Mouse (Mus musculus): ENCODE results near the gene Tspan17. TPM values are rescaled to one million over a fixed set of nuclear protein-coding genes. Genes with fewer than 3 reads are reported as not detected.
A peak's percentile ranks its signal among the peaks of the same experiment; 100 is the strongest.

Gene Tspan17
- polyA plus RNA-seq, 1 experiment: 26.6 TPM

DNA sequence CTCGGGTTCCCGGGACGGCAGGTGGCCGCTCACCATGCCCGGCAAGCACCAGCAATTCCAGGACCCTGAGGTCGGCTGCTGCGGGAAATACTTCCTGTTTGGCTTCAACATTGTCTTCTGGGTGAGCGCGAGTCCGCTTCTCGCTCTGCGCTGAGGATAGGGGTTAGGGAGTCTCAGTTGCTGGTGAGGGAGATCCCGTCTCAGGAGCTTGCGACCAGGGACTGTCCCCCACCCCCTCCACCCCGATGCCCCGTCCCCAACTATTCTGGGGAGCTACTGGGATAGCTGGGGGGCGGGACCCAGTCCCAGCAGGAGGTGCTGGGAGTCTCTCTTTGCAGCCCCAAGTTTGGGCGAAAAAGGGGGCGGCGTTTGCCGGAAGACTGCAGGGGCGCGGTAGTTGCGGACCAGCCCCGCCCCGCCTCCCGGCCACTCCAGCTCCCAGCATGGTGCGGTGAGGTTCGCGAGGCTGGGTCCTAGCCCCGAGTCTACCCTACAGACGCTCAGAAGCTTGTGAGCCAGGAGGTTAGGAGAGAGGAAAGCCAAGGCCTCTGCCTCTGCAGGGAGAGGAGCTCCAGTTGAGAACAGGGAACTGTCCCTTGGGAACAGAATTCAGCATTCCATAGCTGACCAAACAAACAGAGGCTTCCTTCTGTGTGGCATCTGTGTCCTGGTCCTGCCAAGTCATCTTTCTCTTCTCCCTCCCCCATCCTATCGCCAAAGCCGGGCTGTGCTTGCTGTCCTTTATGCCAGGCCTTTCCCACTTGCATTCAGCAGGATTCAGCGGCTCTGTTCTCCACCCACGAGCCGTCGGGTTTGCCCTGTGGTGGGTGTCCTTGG is 602 bp downstream of the Tspan17 start:
- Histone ChIP-seq H3ac (ENCODE audit: control insufficient read depth, insufficient read length, low read depth) (peak overlapping the region; percentile 83), H3K4me3 (ENCODE audit: insufficient read depth, poor library complexity, severe bottlenecking) (peak overlapping the region; percentile 51), H3K79me3 (ENCODE audit: low read depth) (no peaks in the 10 kb centered on the region), H3K27me3 (ENCODE audit: control insufficient read depth, insufficient read depth, insufficient read length) (peaks cover 7% of the 10 kb centered on the region), H3K36me3 (ENCODE audit: control insufficient read depth, insufficient read depth) (no peaks in the 10 kb centered on the region), H3K79me2 (ENCODE audit: control insufficient read depth, insufficient read depth) (no peaks in the 10 kb centered on the region)
- TF ChIP-seq CEBPB (IDR thresholded peaks at IDR 0.05; ENCODE audit: low read depth) (no peak), MYOD1 (IDR thresholded peaks at IDR 0.05; ENCODE audit: control insufficient read depth, insufficient read length, low read depth) (no peak), CTCF (IDR thresholded peaks at IDR 0.05; ENCODE audit: control insufficient read depth, insufficient read depth, insufficient read length) (no peak), MYOG (IDR thresholded peaks at IDR 0.05; ENCODE audit: control insufficient read depth, extremely low read depth, insufficient read length) (no peak), MAX (IDR thresholded peaks at IDR 0.05) (no peak), FOSL1 (IDR thresholded peaks at IDR 0.05; ENCODE audit: insufficient read depth, low read length, poor library complexity, severe bottlenecking) (no peak), USF1 (IDR thresholded peaks at IDR 0.05; ENCODE audit: low read depth) (no peak)

GRCm38 (mm10) chr13:54792259-54793230 is 3.4 kb downstream of the Tspan17 start:
- no peak overlapping the region for H3ac ChIP-seq (ENCODE audit: control insufficient read depth, insufficient read length, low read depth)
- no peaks in the 10 kb centered on the region for H3K27me3 ChIP-seq (ENCODE audit: control insufficient read depth, insufficient read depth, insufficient read length)
- no peaks in the 10 kb centered on the region for H3K36me3 ChIP-seq (ENCODE audit: control insufficient read depth, insufficient read depth)
- TF ChIP-seq CTCF (IDR thresholded peaks at IDR 0.05; ENCODE audit: control insufficient read depth, insufficient read depth, insufficient read length) (no peak), USF1 (IDR thresholded peaks at IDR 0.05; ENCODE audit: low read depth) (no peak), MYOD1 (IDR thresholded peaks at IDR 0.05; ENCODE audit: control insufficient read depth, insufficient read length, low read depth) (no peak), CEBPB (IDR thresholded peaks at IDR 0.05; ENCODE audit: low read depth) (no peak), MYOG (IDR thresholded peaks at IDR 0.05; ENCODE audit: control insufficient read depth, extremely low read depth, insufficient read length) (no peak), MAX (IDR thresholded peaks at IDR 0.05) (no peak), FOSL1 (IDR thresholded peaks at IDR 0.05; ENCODE audit: insufficient read depth, low read length, poor library complexity, severe bottlenecking) (no peak)
- H3K4me3 ChIP-seq (ENCODE audit: insufficient read depth, poor library complexity, severe bottlenecking): no peak overlapping the region
- H3K79me2 ChIP-seq (ENCODE audit: control insufficient read depth, insufficient read depth): no peaks in the 10 kb centered on the region
- no peaks in the 10 kb centered on the region for H3K79me3 ChIP-seq (ENCODE audit: low read depth)

DNA sequence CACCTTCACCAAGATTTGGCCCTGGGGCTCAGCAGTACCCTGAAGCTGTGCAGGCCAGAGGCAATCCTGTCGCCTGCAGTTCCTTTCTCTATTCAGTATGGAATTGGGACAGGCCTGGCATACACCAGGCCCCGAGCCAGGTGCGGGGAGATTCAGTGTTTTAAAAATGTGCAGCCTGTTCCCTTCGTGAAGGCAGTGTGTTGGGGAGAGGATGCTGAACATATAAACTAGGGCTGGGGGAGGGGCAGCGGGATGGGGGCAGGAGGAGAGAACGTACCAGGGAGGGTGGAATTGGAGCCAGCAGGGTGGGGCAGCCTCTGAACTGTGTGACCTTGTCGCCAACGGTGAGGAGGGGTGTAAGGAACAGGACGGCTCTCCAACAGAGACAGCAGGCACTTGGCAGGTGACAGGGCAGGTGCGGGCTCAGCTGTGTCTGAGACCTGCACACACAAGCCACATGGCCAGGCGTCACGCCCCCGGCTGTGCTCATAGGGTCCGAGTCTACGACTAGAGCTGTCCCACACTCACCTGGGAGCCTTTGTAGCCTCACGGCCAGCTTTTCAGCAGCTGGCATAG is 4.9 kb downstream of the Tspan17 start:
- no peak overlapping the region for H3K4me3 ChIP-seq (ENCODE audit: insufficient read depth, poor library complexity, severe bottlenecking)
- peaks cover 3% of the 10 kb centered on the region for H3K27me3 ChIP-seq (ENCODE audit: control insufficient read depth, insufficient read depth, insufficient read length)
- H3ac ChIP-seq (ENCODE audit: control insufficient read depth, insufficient read length, low read depth): no peak overlapping the region
- no peaks in the 10 kb centered on the region for H3K36me3 ChIP-seq (ENCODE audit: control insufficient read depth, insufficient read depth)
- no peaks in the 10 kb centered on the region for H3K79me2 ChIP-seq (ENCODE audit: control insufficient read depth, insufficient read depth)
- no peak for TF ChIP-seq MYOG (IDR thresholded peaks at IDR 0.05; ENCODE audit: control insufficient read depth, extremely low read depth, insufficient read length)
- TF ChIP-seq FOSL1 (IDR thresholded peaks at IDR 0.05; ENCODE audit: insufficient read depth, low read length, poor library complexity, severe bottlenecking): no peak
- TF ChIP-seq CEBPB (IDR thresholded peaks at IDR 0.05; ENCODE audit: low read depth): no peak
- TF ChIP-seq MYOD1 (IDR thresholded peaks at IDR 0.05; ENCODE audit: control insufficient read depth, insufficient read length, low read depth): no peak
- no peak for TF ChIP-seq USF1 (IDR thresholded peaks at IDR 0.05; ENCODE audit: low read depth)
- no peak for TF ChIP-seq MAX (IDR thresholded peaks at IDR 0.05)
- no peak for TF ChIP-seq CTCF (IDR thresholded peaks at IDR 0.05; ENCODE audit: control insufficient read depth, insufficient read depth, insufficient read length)
- H3K79me3 ChIP-seq (ENCODE audit: low read depth): no peaks in the 10 kb centered on the region

DNA sequence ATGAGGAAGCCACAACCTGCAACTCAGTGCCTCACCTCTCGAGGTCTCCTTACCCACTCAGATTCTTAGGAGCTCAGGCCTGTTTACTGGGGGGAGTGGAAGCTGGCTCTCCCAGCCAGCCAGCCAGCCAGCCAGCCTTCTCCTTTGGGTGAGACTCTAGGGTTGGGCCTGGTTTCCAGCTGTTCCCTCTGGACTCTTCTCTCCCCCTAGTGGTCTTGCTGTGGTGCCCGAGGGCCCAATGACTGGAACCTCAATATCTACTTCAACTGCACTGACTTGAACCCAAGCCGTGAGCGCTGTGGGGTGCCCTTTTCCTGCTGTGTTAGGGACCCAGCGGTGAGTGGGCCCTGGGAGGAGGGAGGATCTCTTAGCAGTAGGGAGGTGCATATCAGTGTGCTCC is 5.7 kb downstream of the Tspan17 start:
- H3K27me3 ChIP-seq (ENCODE audit: control insufficient read depth, insufficient read depth, insufficient read length): peaks cover 3% of the 10 kb centered on the region
- H3K36me3 ChIP-seq (ENCODE audit: control insufficient read depth, insufficient read depth): no peaks in the 10 kb centered on the region
- H3K79me3 ChIP-seq (ENCODE audit: low read depth): no peaks in the 10 kb centered on the region
- no peak for TF ChIP-seq CTCF (IDR thresholded peaks at IDR 0.05; ENCODE audit: control insufficient read depth, insufficient read depth, insufficient read length)
- no peak for TF ChIP-seq FOSL1 (IDR thresholded peaks at IDR 0.05; ENCODE audit: insufficient read depth, low read length, poor library complexity, severe bottlenecking)
- H3ac ChIP-seq (ENCODE audit: control insufficient read depth, insufficient read length, low read depth): no peak overlapping the region
- H3K79me2 ChIP-seq (ENCODE audit: control insufficient read depth, insufficient read depth): no peaks in the 10 kb centered on the region
- H3K4me3 ChIP-seq (ENCODE audit: insufficient read depth, poor library complexity, severe bottlenecking): no peak overlapping the region

DNA sequence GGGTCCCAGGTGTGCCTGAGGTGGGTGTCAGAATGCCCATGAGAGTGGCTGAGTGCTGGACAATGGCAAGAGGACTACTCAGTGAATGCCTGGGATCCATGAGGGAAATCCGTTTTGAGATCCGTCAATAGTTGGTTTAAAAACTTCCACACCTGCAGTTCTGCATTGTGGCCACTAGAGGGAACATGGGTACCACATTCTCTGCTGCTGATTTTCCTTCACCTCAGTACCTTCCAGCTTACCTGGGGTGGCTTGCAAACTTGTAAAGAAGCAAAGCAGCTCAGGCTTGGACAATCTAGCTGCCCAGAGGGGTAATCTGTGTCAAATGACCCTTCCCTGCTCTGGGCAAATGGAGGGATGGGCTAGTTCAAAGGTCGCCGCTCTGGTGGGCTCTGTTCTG is 8.2 kb downstream of the Tspan17 start:
- Histone ChIP-seq H3K4me3 (ENCODE audit: insufficient read depth, poor library complexity, severe bottlenecking) (no peak overlapping the region), H3K79me3 (ENCODE audit: low read depth) (no peaks in the 10 kb centered on the region), H3K79me2 (ENCODE audit: control insufficient read depth, insufficient read depth) (no peaks in the 10 kb centered on the region), H3K27me3 (ENCODE audit: control insufficient read depth, insufficient read depth, insufficient read length) (peaks cover 10% of the 10 kb centered on the region), H3K36me3 (ENCODE audit: control insufficient read depth, insufficient read depth) (no peaks in the 10 kb centered on the region), H3ac (ENCODE audit: control insufficient read depth, insufficient read length, low read depth) (no peak overlapping the region)
- TF ChIP-seq CEBPB (IDR thresholded peaks at IDR 0.05; ENCODE audit: low read depth): no peak
- peak; percentile 65 for TF ChIP-seq CTCF (IDR thresholded peaks at IDR 0.05; ENCODE audit: control insufficient read depth, insufficient read depth, insufficient read length)
